Mouse (Mus musculus): ENCODE data around the gene Celsr1. TPM values are rescaled to one million over a fixed set of nuclear protein-coding genes. Genes with fewer than 3 reads are reported as not detected.
A peak's percentile ranks its signal among the peaks of the same experiment; 100 is the strongest.

The Celsr1 gene
- polyA plus RNA-seq, 1 experiment from 2014 or later: 3.9 TPM

GRCm38 (mm10) chr15:85986170-85986569 is 47.4 kb downstream of the Celsr1 start:
- H3K4me2 ChIP-seq: no peak overlapping the region
- no peaks in the 10 kb centered on the region for H3K36me3 ChIP-seq
- no peak overlapping the region for H3K4me3 ChIP-seq (replicated peaks)
- peaks cover 16% of the 10 kb centered on the region for H3K4me1 ChIP-seq
- H3K27me3 ChIP-seq: no peaks in the 10 kb centered on the region
- no peaks in the 10 kb centered on the region for H3K9me3 ChIP-seq (replicated peaks)
- no peak for ATAC-seq (replicated peaks; ENCODE audit: low FRiP score)
- H3K9ac ChIP-seq: no peak overlapping the region
- 95% methylated on average over 4 of the region's 4 CpGs for WGBS
- no peak overlapping the region for H3K27ac ChIP-seq

DNA sequence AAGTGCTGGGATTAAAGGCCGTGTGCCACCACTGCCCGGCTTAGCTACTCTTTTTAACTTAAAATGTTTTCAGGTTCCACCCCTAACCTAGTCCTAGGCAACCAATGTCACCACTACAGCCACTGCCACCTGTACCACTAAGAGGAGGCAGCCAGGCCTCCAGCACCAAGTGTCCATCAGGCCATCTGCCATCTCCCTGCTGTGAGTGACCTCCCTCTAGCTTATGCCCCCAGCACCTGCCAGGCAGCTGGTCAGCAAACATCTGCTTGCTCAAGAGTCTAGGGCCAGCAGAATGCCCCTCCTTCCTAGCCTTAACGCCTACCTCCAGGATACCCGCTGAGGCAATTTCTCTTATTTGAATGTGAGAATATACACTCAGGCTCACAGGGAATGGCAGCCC is 48.0 kb downstream of the Celsr1 start:
- Histone ChIP-seq H3K27ac (no peak overlapping the region), H3K4me3 (replicated peaks) (no peak overlapping the region), H3K4me2 (no peak overlapping the region), H3K36me3 (no peaks in the 10 kb centered on the region), H3K9me3 (replicated peaks) (no peaks in the 10 kb centered on the region), H3K27me3 (no peaks in the 10 kb centered on the region), H3K9ac (no peak overlapping the region), H3K4me1 (peaks cover 14% of the 10 kb centered on the region)
- 84% methylated on average over 4 of the region's 4 CpGs for WGBS
- no peak for ATAC-seq (replicated peaks; ENCODE audit: low FRiP score)

DNA sequence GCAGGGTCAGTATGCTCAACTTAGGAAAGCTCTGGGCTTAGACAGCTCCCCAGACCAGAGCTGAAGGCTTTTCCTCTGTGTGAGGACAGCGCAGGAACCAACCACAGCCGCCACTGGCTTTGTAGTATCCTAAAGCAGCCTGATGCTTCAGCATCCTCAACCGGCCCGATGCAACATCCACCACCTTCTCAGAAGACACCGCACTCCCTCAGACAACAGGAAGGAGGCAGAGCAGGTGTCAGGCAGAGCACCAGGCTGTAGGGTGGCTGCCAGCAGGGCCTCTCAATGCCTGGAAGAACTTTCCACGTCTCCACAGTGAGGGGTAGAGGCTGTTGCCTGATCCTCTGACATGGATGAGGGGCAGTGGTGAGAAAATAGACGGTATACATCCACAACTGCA is 50.4 kb downstream of the Celsr1 start:
- H3K36me3 ChIP-seq: no peaks in the 10 kb centered on the region
- no peak overlapping the region for H3K9ac ChIP-seq
- no peaks in the 10 kb centered on the region for H3K9me3 ChIP-seq (replicated peaks)
- 87% methylated on average over 7 of the region's 7 CpGs for WGBS
- no peak overlapping the region for H3K27ac ChIP-seq
- no peaks in the 10 kb centered on the region for H3K27me3 ChIP-seq
- H3K4me3 ChIP-seq (replicated peaks): no peak overlapping the region
- no peak for ATAC-seq (replicated peaks; ENCODE audit: low FRiP score)
- no peak overlapping the region for H3K4me2 ChIP-seq
- peaks cover 14% of the 10 kb centered on the region for H3K4me1 ChIP-seq

GRCm38 (mm10) chr15:85982416-85982775 is 51.2 kb downstream of the Celsr1 start:
- no peaks in the 10 kb centered on the region for H3K36me3 ChIP-seq
- H3K4me2 ChIP-seq: no peak overlapping the region
- peaks cover 15% of the 10 kb centered on the region for H3K4me1 ChIP-seq
- WGBS: 35% methylated on average over 3 of the region's 3 CpGs
- H3K27ac ChIP-seq: peak overlapping the region; percentile 1; the same call in 1 of the 2 replicates
- no peak overlapping the region for H3K4me3 ChIP-seq (replicated peaks)
- no peak overlapping the region for H3K9ac ChIP-seq
- H3K27me3 ChIP-seq: no peaks in the 10 kb centered on the region
- no peaks in the 10 kb centered on the region for H3K9me3 ChIP-seq (replicated peaks)
- no peak for ATAC-seq (replicated peaks; ENCODE audit: low FRiP score)

DNA sequence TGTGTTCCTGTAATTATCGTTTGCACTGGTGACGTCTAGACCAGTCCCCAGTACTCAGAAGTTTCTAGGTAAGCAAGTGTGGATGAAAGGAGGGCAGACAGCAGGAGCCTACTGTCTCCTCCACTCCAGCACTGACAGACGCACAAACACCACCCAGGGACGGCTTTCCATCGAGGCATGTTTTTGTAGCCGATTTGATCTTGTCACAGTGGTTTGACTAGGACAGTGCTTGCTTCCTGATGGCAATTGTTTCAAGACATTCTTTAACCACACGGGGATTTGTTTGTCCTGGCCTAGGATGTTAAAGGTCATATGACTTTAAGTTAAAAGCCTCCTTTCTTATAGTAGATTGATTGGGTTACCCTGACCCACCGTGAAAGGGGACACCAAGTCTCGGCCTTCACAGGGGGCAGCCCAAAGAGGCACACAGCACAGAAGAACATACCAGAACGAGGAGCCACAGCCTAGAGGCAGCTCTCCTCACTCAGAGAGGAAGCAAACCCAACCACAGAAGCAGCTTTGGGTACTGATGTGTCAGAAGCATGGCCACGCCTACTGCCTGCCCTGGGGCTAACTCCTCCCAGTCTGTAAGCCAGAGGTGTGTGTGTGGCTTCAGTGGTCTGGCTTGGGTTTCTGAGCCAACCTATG is 51.7 kb downstream of the Celsr1 start:
- no peak overlapping the region for H3K4me2 ChIP-seq
- no peaks in the 10 kb centered on the region for H3K36me3 ChIP-seq
- H3K9ac ChIP-seq: no peak overlapping the region
- WGBS: 25% methylated on average over 11 of the region's 11 CpGs
- ATAC-seq (replicated peaks; ENCODE audit: low FRiP score): peak; percentile 55; the same call in 1 of the 2 replicates
- peak overlapping the region; percentile 1 for H3K27ac ChIP-seq
- no peaks in the 10 kb centered on the region for H3K27me3 ChIP-seq
- H3K9me3 ChIP-seq (replicated peaks): no peaks in the 10 kb centered on the region
- peaks cover 19% of the 10 kb centered on the region for H3K4me1 ChIP-seq
- no peak overlapping the region for H3K4me3 ChIP-seq (replicated peaks)

GRCm38 (mm10) chr15:85977086-85977485 is 56.5 kb downstream of the Celsr1 start:
- Histone ChIP-seq H3K9me3 (replicated peaks) (no peaks in the 10 kb centered on the region), H3K27me3 (no peaks in the 10 kb centered on the region), H3K27ac (no peak overlapping the region), H3K36me3 (no peaks in the 10 kb centered on the region), H3K4me3 (replicated peaks) (no peak overlapping the region), H3K4me1 (peaks cover 29% of the 10 kb centered on the region), H3K9ac (no peak overlapping the region), H3K4me2 (no peak overlapping the region)
- no peak for ATAC-seq (replicated peaks; ENCODE audit: low FRiP score)
- WGBS: 65% methylated on average over 9 of the region's 9 CpGs

DNA sequence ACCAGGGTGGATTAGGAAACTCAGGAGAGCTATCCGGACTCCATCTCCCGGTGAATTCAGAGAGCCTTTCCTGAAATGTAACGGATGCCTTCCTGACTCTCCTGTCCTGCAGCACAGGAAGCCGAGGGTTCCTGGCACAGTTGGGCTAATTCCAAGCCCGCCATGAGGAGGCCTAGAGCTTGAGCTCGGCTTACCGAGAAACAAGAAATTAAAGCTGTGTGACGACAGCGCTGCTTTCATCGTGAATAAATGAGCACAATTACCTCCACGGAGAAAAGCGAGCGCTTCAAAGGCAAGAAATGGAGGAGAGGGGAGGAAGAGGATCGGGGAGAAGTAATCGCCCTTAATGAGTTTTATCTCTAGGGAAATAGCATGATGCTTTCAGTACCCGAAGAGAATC is 57.8 kb downstream of the Celsr1 start:
- no peak overlapping the region for H3K4me2 ChIP-seq
- H3K4me3 ChIP-seq (replicated peaks): no peak overlapping the region
- no peak for ATAC-seq (replicated peaks; ENCODE audit: low FRiP score)
- H3K27me3 ChIP-seq: no peaks in the 10 kb centered on the region
- 52% methylated on average over 16 of the region's 16 CpGs for WGBS
- H3K9ac ChIP-seq: no peak overlapping the region
- H3K4me1 ChIP-seq: peaks cover 28% of the 10 kb centered on the region
- H3K36me3 ChIP-seq: no peaks in the 10 kb centered on the region
- H3K27ac ChIP-seq: 0 out of 2 replicates have a peak overlapping the region, but pooled peaks have one; percentile 62
- no peaks in the 10 kb centered on the region for H3K9me3 ChIP-seq (replicated peaks)

DNA sequence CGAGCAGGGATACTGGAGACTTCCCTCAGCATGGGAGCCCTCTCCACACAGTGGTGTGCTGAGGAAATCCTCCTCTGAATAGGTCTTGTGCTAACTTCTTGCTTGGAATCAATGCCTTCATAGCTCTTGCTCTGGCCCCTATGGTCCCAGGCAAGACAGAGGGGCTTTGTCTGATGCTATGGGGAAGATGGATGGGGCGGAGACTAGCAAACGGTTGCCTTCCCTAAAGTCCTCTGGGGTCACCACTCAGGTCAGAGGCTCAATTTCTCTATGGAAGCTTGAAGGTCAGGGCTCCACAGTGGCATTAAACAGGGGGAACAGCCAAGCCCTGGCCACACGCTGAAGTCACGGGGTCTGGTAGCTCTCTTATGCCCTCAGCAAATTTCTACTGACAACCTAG is 62.0 kb downstream of the Celsr1 start:
- Histone ChIP-seq H3K27me3 (no peaks in the 10 kb centered on the region), H3K9me3 (replicated peaks) (no peaks in the 10 kb centered on the region), H3K4me2 (no peak overlapping the region), H3K4me1 (peaks cover 35% of the 10 kb centered on the region), H3K36me3 (no peaks in the 10 kb centered on the region), H3K9ac (no peak overlapping the region), H3K27ac (no peak overlapping the region), H3K4me3 (replicated peaks) (no peak overlapping the region)
- 63% methylated on average over 5 of the region's 5 CpGs for WGBS
- no peak for ATAC-seq (replicated peaks; ENCODE audit: low FRiP score)

DNA sequence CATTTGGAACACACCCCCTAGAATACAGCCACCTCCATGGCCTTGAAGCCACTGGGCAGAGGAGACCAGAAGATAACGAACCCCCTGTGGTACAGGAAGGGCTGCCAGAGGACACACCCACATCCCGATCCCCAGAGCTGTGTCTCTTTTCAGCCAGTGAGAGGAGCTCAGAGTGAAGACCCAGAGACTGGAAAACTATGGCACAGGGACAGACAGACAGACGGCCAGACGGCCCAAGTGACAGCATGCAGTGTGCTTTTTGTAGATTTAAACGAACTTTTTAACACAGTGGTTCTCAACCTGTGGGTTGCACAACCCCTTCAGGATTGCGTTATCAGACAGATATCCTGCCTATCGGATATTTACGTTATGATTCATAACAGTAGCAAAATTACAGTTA is 63.1 kb downstream of the Celsr1 start:
- Histone ChIP-seq H3K4me1 (peaks cover 25% of the 10 kb centered on the region), H3K4me3 (replicated peaks) (no peak overlapping the region), H3K9ac (no peak overlapping the region), H3K36me3 (no peaks in the 10 kb centered on the region), H3K4me2 (no peak overlapping the region), H3K27ac (no peak overlapping the region), H3K9me3 (replicated peaks) (no peaks in the 10 kb centered on the region), H3K27me3 (no peaks in the 10 kb centered on the region)
- ATAC-seq (replicated peaks; ENCODE audit: low FRiP score): no peak
- 68% methylated on average over 8 of the region's 8 CpGs for WGBS

GRCm38 (mm10) chr15:85969707-85970153 is 63.8 kb downstream of the Celsr1 start:
- 59% methylated on average over 3 of the region's 3 CpGs for WGBS
- peak; percentile 65 for ATAC-seq (replicated peaks; ENCODE audit: low FRiP score)
- H3K36me3 ChIP-seq: no peaks in the 10 kb centered on the region
- H3K9ac ChIP-seq: no peak overlapping the region
- no peaks in the 10 kb centered on the region for H3K27me3 ChIP-seq
- peak overlapping the region; percentile 66; the same call in 1 of the 2 replicates for H3K27ac ChIP-seq
- H3K9me3 ChIP-seq (replicated peaks): no peaks in the 10 kb centered on the region
- H3K4me2 ChIP-seq: no peak overlapping the region
- no peak overlapping the region for H3K4me3 ChIP-seq (replicated peaks)
- H3K4me1 ChIP-seq: peaks cover 24% of the 10 kb centered on the region

GRCm38 (mm10) chr15:85969291-85969690 is 64.3 kb downstream of the Celsr1 start:
- Histone ChIP-seq H3K9ac (no peak overlapping the region), H3K9me3 (replicated peaks) (no peaks in the 10 kb centered on the region), H3K27me3 (no peaks in the 10 kb centered on the region), H3K27ac (no peak overlapping the region), H3K4me3 (replicated peaks) (no peak overlapping the region), H3K4me2 (no peak overlapping the region), H3K36me3 (no peaks in the 10 kb centered on the region), H3K4me1 (peaks cover 19% of the 10 kb centered on the region)
- 92% methylated on average over 7 of the region's 7 CpGs for WGBS
- ATAC-seq (replicated peaks; ENCODE audit: low FRiP score): no peak; the same call in 1 of the 2 replicates

DNA sequence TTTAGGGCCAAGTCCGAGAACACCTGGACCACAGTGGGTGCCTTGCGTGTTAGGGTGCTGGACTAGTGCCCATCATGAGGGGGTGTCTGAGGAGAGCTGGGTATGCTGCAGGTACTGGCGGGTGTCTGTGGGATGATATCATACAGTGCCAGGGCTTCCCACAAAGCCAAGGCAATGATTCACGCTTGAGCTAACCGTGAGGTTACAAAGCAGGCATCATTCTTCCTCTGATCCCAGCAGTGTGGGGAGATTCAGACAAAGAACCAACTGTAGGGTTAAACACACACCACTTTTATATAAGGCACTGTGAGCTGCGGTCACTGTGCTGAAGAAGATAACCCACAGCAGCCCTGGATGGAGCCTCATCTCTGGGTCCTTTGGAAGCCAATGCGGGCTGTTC is 67.5 kb downstream of the Celsr1 start:
- no peak overlapping the region for H3K4me2 ChIP-seq
- H3K4me1 ChIP-seq: peaks cover 12% of the 10 kb centered on the region
- 0 out of 2 replicates have a peak, but pooled peaks cover 5% of the 10 kb centered on the region for H3K36me3 ChIP-seq
- H3K27me3 ChIP-seq: no peaks in the 10 kb centered on the region
- ATAC-seq (replicated peaks; ENCODE audit: low FRiP score): no peak
- no peaks in the 10 kb centered on the region for H3K9me3 ChIP-seq (replicated peaks)
- no peak overlapping the region for H3K4me3 ChIP-seq (replicated peaks)
- no peak overlapping the region for H3K9ac ChIP-seq
- 87% methylated on average over 7 of the region's 7 CpGs for WGBS
- no peak overlapping the region for H3K27ac ChIP-seq

Data from kidney, embryonic 15.5 days (tissue).